Mouse (Mus musculus) mesoderm, embryonic 11.5 days (tissue): ENCODE data around the gene Ceacam19.
"Not testable (repeated sequence)": the region's sequence is repeated elsewhere in the genome, so short reads cannot be mapped to it uniquely, and the experiment has no call there.

Source experiments
- DNase-seq: peaks from one replicate; pipeline ENCODE4 v3.0.0-alpha.2; 2012; ENCODE audit warnings: low read depth, low spot score

Ceacam19 gene

GRCm38 (mm10) chr7:19887849-19888248, at the start of gene Ceacam19:
TSS of gene Ceacam19 (minus strand) at chr7:19887965.
- no peak for DNase-seq

- DNase-seq = no peak
These were observed 49.6 kb upstream of the Ceacam19 start for GRCm38 (mm10) chr7:19937229-19937821.

- DNase-seq = no peak
These were observed 48.2 kb upstream of the Ceacam19 start for GRCm38 (mm10) chr7:19935961-19936360.

- DNase-seq = no peak
These were observed 47.5 kb upstream of the Ceacam19 start for GRCm38 (mm10) chr7:19935171-19935751.

- DNase-seq = no peak
These were observed 45.4 kb upstream of the Ceacam19 start for GRCm38 (mm10) chr7:19932877-19933809.

- DNase-seq = no peak
These were observed 44.5 kb upstream of the Ceacam19 start for GRCm38 (mm10) chr7:19932133-19932876.

- DNase-seq = not testable (repeated sequence)
These were observed 42.7 kb upstream of the Ceacam19 start for GRCm38 (mm10) chr7:19930481-19930880.

GRCm38 (mm10) chr7:19928486-19928885, 40.7 kb upstream of the Ceacam19 start:
- DNase-seq = no peak

GRCm38 (mm10) chr7:19926849-19927480, 39.2 kb upstream of the Ceacam19 start:
- no peak for DNase-seq

- no peak for DNase-seq
These were observed 37.6 kb upstream of the Ceacam19 start for GRCm38 (mm10) chr7:19925376-19925775.

- no peak for DNase-seq
These were observed 36.0 kb upstream of the Ceacam19 start for GRCm38 (mm10) chr7:19923797-19924196.

- no peak for DNase-seq
These were observed 35.6 kb upstream of the Ceacam19 start for GRCm38 (mm10) chr7:19923354-19923753.

GRCm38 (mm10) chr7:19920506-19921261, 32.9 kb upstream of the Ceacam19 start, which contains the start of gene Pvr:
TSS of gene Pvr (minus strand) at chr7:19921160.
- peak; percentile 74 for DNase-seq

GRCm38 (mm10) chr7:19920166-19920505, 32.4 kb upstream of the Ceacam19 start:
- no peak for DNase-seq

- no peak for DNase-seq
These were observed 26.8 kb upstream of the Ceacam19 start for GRCm38 (mm10) chr7:19914558-19914957.

- no peak for DNase-seq
These were observed 24.1 kb upstream of the Ceacam19 start for GRCm38 (mm10) chr7:19911695-19912524.

- no peak for DNase-seq
These were observed 23.5 kb upstream of the Ceacam19 start for GRCm38 (mm10) chr7:19911292-19911658.

GRCm38 (mm10) chr7:19910421-19911291, 22.9 kb upstream of the Ceacam19 start:
- DNase-seq = peak; percentile 76

- DNase-seq = peak; percentile 30
These were observed 2.1 kb upstream of the Ceacam19 start for GRCm38 (mm10) chr7:19889881-19890280.
